Mouse (Mus musculus): Measurements from ENCODE around the gene Parn. TPM values are rescaled to one million over a fixed set of nuclear protein-coding genes. Genes with fewer than 3 reads are reported as not detected.
"Not testable (repeated sequence)": the region's sequence is repeated elsewhere in the genome, so short reads cannot be mapped to it uniquely, and the experiment has no call there.

Parn gene
- 20.0 and 20.8 TPM in 2 replicates for polyA plus RNA-seq (2012; rRNA removed)

GRCm38 (mm10) chr16:13667878-13668343, at the start of gene Parn:
Parn (minus strand) TSS chr16:13668170.
- no peak for DNase-seq (ENCODE audit: low read depth)

GRCm38 (mm10) chr16:13716821-13717553, 49.0 kb upstream of the Parn start:
- no peak for DNase-seq (ENCODE audit: low read depth)

DNA sequence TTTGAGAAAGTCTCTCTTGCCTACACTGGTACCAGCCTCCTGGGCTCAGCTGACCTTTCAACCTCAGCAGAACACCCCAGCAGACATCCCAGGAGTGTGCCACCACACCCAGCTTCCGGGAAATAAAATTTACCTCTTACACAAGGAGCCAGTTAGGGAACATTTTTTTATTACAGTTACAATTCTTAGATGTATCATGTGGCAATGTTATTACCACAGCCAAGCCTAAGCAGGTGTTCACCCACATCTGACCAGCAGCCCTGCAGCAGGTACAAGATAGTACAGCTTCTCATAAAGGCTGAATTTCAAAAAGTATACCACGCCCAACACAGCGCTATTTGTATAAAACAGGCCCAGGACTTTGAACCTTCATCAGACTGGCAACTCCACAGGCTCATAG, 46.9 kb upstream of the Parn start:
- no peak for DNase-seq (ENCODE audit: low read depth)

GRCm38 (mm10) chr16:13704676-13705075, 36.7 kb upstream of the Parn start:
- no peak for DNase-seq (ENCODE audit: low read depth)

DNA sequence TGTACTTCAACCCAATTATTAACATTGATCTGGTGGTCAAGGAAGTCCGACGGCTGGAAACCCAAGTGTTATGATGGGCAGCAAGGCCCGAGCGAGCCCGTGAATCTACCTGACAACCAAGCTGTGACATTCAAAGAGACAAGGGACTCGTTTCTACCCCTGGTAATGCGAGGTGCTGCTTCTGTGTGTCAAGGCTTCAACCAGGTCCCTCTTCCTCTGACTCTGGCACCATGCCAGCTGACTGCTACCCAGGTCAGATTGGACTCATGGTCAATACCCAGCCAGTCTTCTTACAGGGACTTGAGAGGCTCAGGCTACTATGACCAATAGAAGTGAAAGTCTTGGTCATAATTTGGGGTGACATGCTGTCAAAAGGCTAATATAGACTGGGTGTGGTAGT, 34.2 kb upstream of the Parn start:
- no peak for DNase-seq (ENCODE audit: low read depth)

DNA sequence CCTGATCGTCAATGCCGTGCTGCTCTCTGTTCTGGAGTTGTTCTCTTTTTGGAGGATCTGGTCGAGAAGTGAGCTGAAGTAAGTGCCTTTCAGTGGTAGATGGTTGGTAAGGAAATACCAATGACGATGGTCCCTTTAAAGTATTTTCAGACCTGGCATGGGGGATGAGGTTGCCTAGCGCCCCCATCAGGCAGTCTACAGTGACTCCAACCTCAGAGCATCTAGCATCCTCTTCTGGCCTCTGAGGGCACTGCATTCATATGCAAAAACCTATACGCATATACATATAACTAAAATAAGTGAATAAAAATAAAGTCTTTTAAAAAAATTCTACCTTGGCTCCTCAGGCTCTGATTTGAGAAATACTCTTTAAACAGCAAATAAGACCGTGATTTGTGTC, 31.0 kb upstream of the Parn start:
- DNase-seq (ENCODE audit: low read depth): no peak

GRCm38 (mm10) chr16:13678601-13679319, 10.8 kb upstream of the Parn start:
- DNase-seq (ENCODE audit: low read depth): no peak

GRCm38 (mm10) chr16:13674511-13674910, 6.5 kb upstream of the Parn start:
- no peak for DNase-seq (ENCODE audit: low read depth)

GRCm38 (mm10) chr16:13673114-13673513, 5.1 kb upstream of the Parn start:
- DNase-seq (ENCODE audit: low read depth): no peak

GRCm38 (mm10) chr16:13672386-13672898, 4.5 kb upstream of the Parn start:
- DNase-seq (ENCODE audit: low read depth): no peak

DNA sequence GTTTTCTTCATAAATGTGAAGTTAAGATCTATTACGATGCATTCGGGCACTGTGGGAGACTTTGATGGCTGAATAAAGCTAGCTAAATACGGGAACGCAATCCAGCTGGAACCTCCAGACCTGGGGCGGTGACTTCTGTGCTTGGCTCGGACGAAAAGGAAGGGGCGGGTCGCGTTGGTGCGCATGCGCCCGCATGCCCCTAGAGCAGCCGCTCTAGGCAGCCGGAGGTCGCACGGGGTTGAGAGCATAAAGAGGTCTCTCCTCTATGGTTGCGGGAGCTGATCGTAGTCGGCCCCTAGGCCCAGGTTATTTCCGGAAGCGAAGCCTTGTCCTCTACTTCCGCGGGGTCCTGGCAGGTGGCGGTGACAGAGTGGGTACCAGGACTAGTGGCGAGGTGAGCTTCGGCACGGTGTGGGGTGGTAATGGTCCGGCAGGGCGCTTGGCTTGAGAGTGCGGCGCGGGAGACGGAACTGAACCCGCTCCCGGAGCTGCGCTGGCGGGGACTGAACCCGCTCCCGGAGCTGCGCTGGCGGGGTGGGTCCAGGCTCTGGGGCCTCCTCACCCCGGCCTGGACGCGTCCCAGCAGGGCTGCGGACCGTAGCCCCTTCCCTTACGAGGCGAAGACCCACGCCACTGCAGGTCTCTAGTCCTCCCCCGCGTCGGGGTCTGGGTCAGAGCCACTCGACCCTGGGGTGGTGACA, 3.9 kb upstream of the Parn start, which contains the start of the genes Bfar and 3110001I22Rik:
Gene Bfar (plus strand): TSS at position 174 of the 701 bp plus-strand sequence.
Gene 3110001I22Rik (plus strand): TSS at position 245 of the 701 bp plus-strand sequence.
- no peak for DNase-seq (ENCODE audit: low read depth)

GRCm38 (mm10) chr16:13670896-13671295, 2.9 kb upstream of the Parn start:
- DNase-seq (ENCODE audit: low read depth): not testable (repeated sequence)

GRCm38 (mm10) chr16:13669282-13669681, 1.3 kb upstream of the Parn start:
- no peak for DNase-seq (ENCODE audit: low read depth)

- DNase-seq (ENCODE audit: low read depth): no peak
These were observed 585 bp upstream of the Parn start for GRCm38 (mm10) chr16:13668402-13669108.

DNA sequence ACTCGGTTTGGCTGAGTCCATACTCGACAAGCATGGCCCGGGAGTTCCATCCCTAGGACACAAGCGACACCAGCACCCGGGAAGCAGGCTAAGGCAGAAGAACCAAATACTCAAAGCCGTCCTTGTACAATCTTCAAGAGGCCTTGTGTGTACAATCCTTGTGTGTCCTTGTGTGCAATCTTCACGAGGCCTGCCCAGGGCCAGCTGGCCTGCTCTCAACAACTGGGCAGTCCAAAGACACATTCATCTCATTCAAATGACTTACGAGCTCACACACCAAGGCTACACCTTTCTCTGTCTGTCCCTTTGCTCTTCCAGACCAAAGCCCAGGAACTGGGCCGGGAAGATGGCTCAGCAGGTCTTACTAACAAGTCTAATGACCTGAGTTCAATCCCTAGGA, 7.2 kb downstream of the Parn start:
- no peak for DNase-seq (ENCODE audit: low read depth)

- DNase-seq (ENCODE audit: low read depth): no peak
These were observed 9.1 kb downstream of the Parn start for GRCm38 (mm10) chr16:13658886-13659285.

- peak; percentile 51 for DNase-seq (ENCODE audit: low read depth)
These were observed 22.0 kb downstream of the Parn start for GRCm38 (mm10) chr16:13645930-13646329.

DNA sequence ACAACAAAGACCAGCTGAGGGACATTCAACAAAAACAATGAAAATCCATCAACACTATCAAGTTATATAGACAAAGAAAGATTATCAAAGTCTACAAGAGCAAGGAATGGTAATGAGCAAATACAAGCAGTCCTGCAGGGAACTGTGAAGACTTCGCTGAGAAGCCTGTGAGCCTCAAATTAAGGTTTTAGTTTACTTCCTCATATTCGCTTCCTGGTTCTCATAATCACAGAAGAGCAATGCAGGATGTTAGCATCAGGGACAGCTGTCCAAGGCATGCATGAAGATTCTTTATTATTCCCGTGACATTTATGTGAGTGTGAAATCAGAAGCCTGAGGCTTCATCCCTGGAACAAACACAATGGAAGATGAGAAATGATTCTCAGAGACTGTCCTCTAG, 23.5 kb downstream of the Parn start:
- no peak for DNase-seq (ENCODE audit: low read depth)

GRCm38 (mm10) chr16:13640064-13640463, 27.9 kb downstream of the Parn start:
- no peak for DNase-seq (ENCODE audit: low read depth)

- no peak for DNase-seq (ENCODE audit: low read depth)
These were observed 28.5 kb downstream of the Parn start for GRCm38 (mm10) chr16:13639508-13639907.

DNA sequence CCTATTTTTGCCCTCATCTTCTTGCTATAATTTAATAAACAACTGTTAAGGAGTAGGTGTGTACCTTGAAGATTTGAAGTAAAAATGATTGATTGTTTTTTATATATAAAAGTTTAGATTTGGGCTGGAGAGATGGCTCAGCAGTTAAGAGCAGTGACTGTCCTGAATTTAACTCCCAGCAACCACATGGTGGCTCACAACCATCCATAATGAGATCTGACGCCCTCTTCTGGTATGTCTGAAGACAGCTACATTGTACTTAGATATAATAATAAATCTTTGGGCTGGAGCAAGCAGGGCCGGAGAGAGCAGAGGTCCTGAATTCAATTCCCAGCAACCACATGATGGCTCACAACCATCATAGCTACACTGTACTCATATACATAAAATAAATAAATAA, 29.8 kb downstream of the Parn start:
- DNase-seq (ENCODE audit: low read depth): not testable (repeated sequence)
